Mouse (Mus musculus): ENCODE data around the gene Sh3pxd2a.

- TF ChIP-seq CTCF (conservative IDR thresholded peaks at IDR 0.05; ENCODE audit: low read length) (no peak), NANOG (IDR thresholded peaks at IDR 0.05; ENCODE audit: borderline replicate concordance, low read length) (no peak), POU5F1 (IDR thresholded peaks at IDR 0.05; ENCODE audit: borderline replicate concordance, low read length) (no peak)
These were observed 27.7 kb upstream of the Sh3pxd2a start for GRCm38 (mm10) chr19:47491853-47492252.
